Mouse (Mus musculus) kidney, embryonic 16.5 days (tissue): ENCODE results near the gene C2cd3. TPM values are rescaled to one million over a fixed set of nuclear protein-coding genes. Genes with fewer than 3 reads are reported as not detected.

Experiments used
- ATAC-seq: fragments of 200-750 bp; cut with Nextera tagmentation; 2 replicates; pipeline ENCODE4 v1.8.0; 2017; ENCODE audit warnings: moderate TSS enrichment; ENCODE audit not compliant: low FRiP score, low TSS enrichment
- H3K27ac ChIP-seq: fragments of 300-500 bp; sonication (generic); 2 replicates; pipeline ENCODE4 v1.5.1; 2014; ENCODE audit warnings: low read length
- H3K27me3 ChIP-seq: fragments of 300-500 bp; sonication (generic); 2 replicates; pipeline ENCODE4 v1.6.1; 2014; ENCODE audit warnings: low read length, control low read depth, mixed read lengths; ENCODE audit not compliant: insufficient read depth
- H3K36me3 ChIP-seq: fragments of 300-500 bp; sonication (generic); 2 replicates; pipeline ENCODE4 v1.6.1; 2014; ENCODE audit warnings: low read length, control low read depth, mixed read lengths; ENCODE audit not compliant: insufficient read depth
- H3K4me1 ChIP-seq: fragments of 300-500 bp; sonication (generic); 2 replicates; pipeline ENCODE4 v1.6.1; 2014; ENCODE audit warnings: low read length, control low read depth, mixed read lengths; ENCODE audit not compliant: insufficient read depth
- H3K4me2 ChIP-seq: fragments of 300-500 bp; sonication (generic); replicated peaks from 2 replicates; pipeline ENCODE4 v1.6.1; 2014; ENCODE audit warnings: low read depth, low read length
- H3K4me3 ChIP-seq: fragments of 300-500 bp; sonication (generic); 2 replicates; pipeline ENCODE4 v1.5.1; 2014; ENCODE audit warnings: mild to moderate bottlenecking, low read length
- H3K9ac ChIP-seq: fragments of 300-500 bp; sonication (generic); replicated peaks from 2 replicates; pipeline ENCODE4 v1.6.1; 2014; ENCODE audit warnings: low read length
- H3K9me3 ChIP-seq: fragments of 300-500 bp; sonication (generic); 2 replicates; pipeline ENCODE4 v1.6.1; 2016; ENCODE audit warnings: low read length, control low read depth
- WGBS: fragments of 180-500 bp; shearing (Covaris S2); extraction: QIAGEN DNeasy Blood & Tissue Kit; methylation state at CpG from one replicate; pipeline ENCODE4 v1.1.7; 2014; 5-methylcytosine and 5-hydroxymethylcytosine counted together
- polyA plus RNA-seq: library from polyadenylated mRNA; unstranded; fragments of >200 nt; fragmentation: Nextera tagmentation; extraction: Ambion mirVana; gene quantifications from 2 replicates; pipeline ENCODE4 v1.2.1, GENCODE M21; 2015

Gene C2cd3
- polyA plus RNA-seq, 1 experiment from 2014 or later = 23.6 TPM

- Histone ChIP-seq H3K4me1 (peaks cover 15% of the 10 kb centered on the region), H3K27ac (peak overlapping the region; percentile 81), H3K9ac (no peak overlapping the region), H3K9me3 (no peaks in the 10 kb centered on the region), H3K4me2 (no peak overlapping the region; the same call in 1 of the 2 replicates), H3K27me3 (no peaks in the 10 kb centered on the region), H3K4me3 (no peak overlapping the region), H3K36me3 (peaks cover 21% of the 10 kb centered on the region)
- 72% methylated on average over 4 of the region's 4 CpGs for WGBS
- peak; percentile 88 for ATAC-seq
These were observed 93.2 kb downstream of the C2cd3 start for GRCm38 (mm10) chr7:100465248-100465647.

- H3K4me2 ChIP-seq = no peak overlapping the region; the same call in 1 of the 2 replicates
- peak; percentile 77 for ATAC-seq
These were observed 93.8 kb downstream of the C2cd3 start for GRCm38 (mm10) chr7:100465656-100466309.

GRCm38 (mm10) chr7:100466781-100467510, 94.9 kb downstream of the C2cd3 start:
- Histone ChIP-seq H3K27me3 (no peaks in the 10 kb centered on the region), H3K4me3 (no peak overlapping the region), H3K4me2 (no peak overlapping the region), H3K9me3 (no peaks in the 10 kb centered on the region), H3K27ac (no peak overlapping the region), H3K4me1 (peaks cover 15% of the 10 kb centered on the region), H3K9ac (no peak overlapping the region), H3K36me3 (peaks cover 10% of the 10 kb centered on the region; the same call in 1 of the 2 replicates)
- 83% methylated on average over 11 of the region's 11 CpGs for WGBS
- ATAC-seq = peak; percentile 27; the same call in 1 of the 2 replicates

More at GRCm38 (mm10) chr7:100465656-100466309, 93.8 kb downstream of the C2cd3 start:
- no peak overlapping the region for H3K4me3 ChIP-seq
- no peaks in the 10 kb centered on the region for H3K27me3 ChIP-seq
- peaks cover 15% of the 10 kb centered on the region; the same call in 1 of the 2 replicates for H3K36me3 ChIP-seq
- H3K9ac ChIP-seq = peak overlapping the region; percentile 51
- H3K27ac ChIP-seq = peak overlapping the region; percentile 81
- no peaks in the 10 kb centered on the region for H3K9me3 ChIP-seq
- WGBS = 27% methylated on average over 5 of the region's 5 CpGs
- peaks cover 15% of the 10 kb centered on the region for H3K4me1 ChIP-seq

GRCm38 (mm10) chr7:100468761-100469160, 96.7 kb downstream of the C2cd3 start:
- H3K9me3 ChIP-seq = no peaks in the 10 kb centered on the region
- H3K36me3 ChIP-seq = peaks cover 10% of the 10 kb centered on the region; the same call in 1 of the 2 replicates
- H3K27me3 ChIP-seq = no peaks in the 10 kb centered on the region
- 92% methylated on average over 6 of the region's 6 CpGs for WGBS
- no peak overlapping the region for H3K9ac ChIP-seq
- ATAC-seq = no peak
- no peak overlapping the region for H3K27ac ChIP-seq
- peaks cover 15% of the 10 kb centered on the region for H3K4me1 ChIP-seq
- no peak overlapping the region for H3K4me2 ChIP-seq
- H3K4me3 ChIP-seq = no peak overlapping the region

GRCm38 (mm10) chr7:100469502-100469901, 97.5 kb downstream of the C2cd3 start:
- Histone ChIP-seq H3K4me2 (no peak overlapping the region), H3K4me3 (no peak overlapping the region), H3K27me3 (no peaks in the 10 kb centered on the region), H3K4me1 (peaks cover 15% of the 10 kb centered on the region), H3K36me3 (peaks cover 10% of the 10 kb centered on the region; the same call in 1 of the 2 replicates), H3K9me3 (no peaks in the 10 kb centered on the region), H3K9ac (no peak overlapping the region), H3K27ac (no peak overlapping the region)
- WGBS = 78% methylated on average over 1 of the region's 1 CpGs
- ATAC-seq = no peak

- no peak for ATAC-seq
These were observed 98.9 kb downstream of the C2cd3 start for GRCm38 (mm10) chr7:100470796-100471406.

GRCm38 (mm10) chr7:100471407-100471797, 99.4 kb downstream of the C2cd3 start:
- Histone ChIP-seq H3K36me3 (peaks cover 10% of the 10 kb centered on the region; the same call in 1 of the 2 replicates), H3K4me2 (no peak overlapping the region), H3K9ac (no peak overlapping the region), H3K9me3 (no peaks in the 10 kb centered on the region), H3K27ac (no peak overlapping the region), H3K4me1 (no peaks in the 10 kb centered on the region), H3K4me3 (no peak overlapping the region), H3K27me3 (no peaks in the 10 kb centered on the region)
- whole genome bisulfite sequencing = 83% methylated on average over 1 of the region's 1 CpGs
- ATAC-seq = no peak

More at GRCm38 (mm10) chr7:100470796-100471406, 98.9 kb downstream of the C2cd3 start:
- H3K9ac ChIP-seq = no peak overlapping the region
- no peak overlapping the region for H3K4me3 ChIP-seq
- H3K27ac ChIP-seq = no peak overlapping the region
- peaks cover 4% of the 10 kb centered on the region for H3K4me1 ChIP-seq
- WGBS = 90% methylated on average over 11 of the region's 11 CpGs
- H3K4me2 ChIP-seq = no peak overlapping the region
- peaks cover 10% of the 10 kb centered on the region; the same call in 1 of the 2 replicates for H3K36me3 ChIP-seq
- H3K27me3 ChIP-seq = no peaks in the 10 kb centered on the region
- no peaks in the 10 kb centered on the region for H3K9me3 ChIP-seq

GRCm38 (mm10) chr7:100472777-100473176, 100.7 kb downstream of the C2cd3 start, which contains the start of gene Ucp3:
Ucp3 (plus strand) TSS chr7:100472990.
- no peaks in the 10 kb centered on the region for H3K4me1 ChIP-seq
- H3K4me2 ChIP-seq = no peak within 1 kb of the TSS
- no peak within 1 kb of the TSS for H3K27ac ChIP-seq
- H3K27me3 ChIP-seq = no peaks in the 10 kb centered on the region
- H3K36me3 ChIP-seq = peaks cover 5% of the 10 kb centered on the region; the same call in 1 of the 2 replicates
- ATAC-seq = no peak; the same call in 1 of the 2 replicates
- no peak within 1 kb of the TSS for H3K9ac ChIP-seq
- no peaks in the 10 kb centered on the region for H3K9me3 ChIP-seq
- H3K4me3 ChIP-seq = no peak within 1 kb of the TSS
- 64% methylated on average over 6 of the region's 6 CpGs for WGBS

GRCm38 (mm10) chr7:100473846-100474454, 101.9 kb downstream of the C2cd3 start:
- H3K4me3 ChIP-seq = no peak overlapping the region
- ATAC-seq = no peak
- H3K4me1 ChIP-seq = no peaks in the 10 kb centered on the region
- H3K9me3 ChIP-seq = no peaks in the 10 kb centered on the region
- no peak overlapping the region for H3K27ac ChIP-seq
- WGBS = 68% methylated on average over 9 of the region's 9 CpGs
- no peak overlapping the region for H3K4me2 ChIP-seq
- H3K9ac ChIP-seq = no peak overlapping the region
- H3K27me3 ChIP-seq = no peaks in the 10 kb centered on the region
- peaks cover 5% of the 10 kb centered on the region; the same call in 1 of the 2 replicates for H3K36me3 ChIP-seq
